In the genomic region with DNA sequence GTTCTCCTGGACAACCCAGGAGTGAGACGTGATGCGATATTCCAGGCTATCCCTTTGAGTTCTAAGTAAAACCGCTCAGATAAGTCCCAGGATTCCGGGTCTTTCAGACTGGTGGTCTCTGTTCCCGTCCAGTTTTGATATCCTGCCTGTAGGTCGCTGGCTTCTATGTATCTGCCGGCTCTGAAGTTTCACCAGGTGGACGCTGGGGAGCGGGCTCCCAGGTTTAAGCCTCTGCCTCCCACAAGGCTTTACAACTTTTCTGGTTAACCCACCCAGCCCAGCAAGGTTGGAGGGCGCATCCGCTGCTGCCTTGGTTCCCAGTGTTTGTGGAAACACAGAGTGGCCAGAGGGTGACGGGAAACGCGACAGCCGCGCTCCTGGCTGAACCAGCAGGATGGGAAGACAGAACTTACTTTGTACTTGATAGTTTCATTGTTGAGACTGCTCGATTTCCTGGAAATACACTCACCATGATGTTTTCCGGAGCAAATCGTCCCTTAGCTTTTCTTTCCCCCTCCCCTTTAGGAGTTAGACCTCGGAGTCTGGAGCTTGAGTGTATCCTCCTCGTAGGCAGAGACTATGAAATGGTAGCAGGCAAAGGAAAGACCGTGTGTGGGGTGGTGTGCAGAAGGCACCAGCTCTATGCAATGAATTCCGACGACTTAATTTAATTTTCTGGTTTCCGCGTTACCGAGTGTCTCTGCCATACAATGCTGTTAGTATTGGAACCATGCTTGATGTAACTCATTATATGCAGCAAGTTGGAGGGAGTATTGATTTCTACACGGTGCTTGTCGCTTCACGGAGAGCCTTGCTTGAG, we compare ENCODE assay signal across 8 mouse cellular contexts. TPM values are rescaled to one million over a fixed set of nuclear protein-coding genes. Genes with fewer than 3 reads are reported as not detected.
A peak's percentile ranks its signal among the peaks of the same experiment; 100 is the strongest.
DNase-seq lines count a peak whose midpoint lies in the region; ATAC-seq and TF ChIP-seq lines count a peak whose summit lies in the region.

No protein-coding gene starts in this region.

- peak overlapping the region; percentile 96 for H3K27ac ChIP-seq in heart, adult 2 months
- no peak overlapping the region for H3K27ac ChIP-seq in liver, embryonic 14.5 days
- peak overlapping the region; percentile 39 for H3K27ac ChIP-seq in neural tube, embryonic 14.5 days (ENCODE audit: low read depth, low read length)

- H3K27me3 ChIP-seq in heart, adult 2 months (ENCODE audit: control insufficient read depth, insufficient read depth, low read length) = no peaks in the 10 kb centered on the region
- peaks cover 26% of the 10 kb centered on the region for H3K27me3 ChIP-seq in liver, embryonic 14.5 days (ENCODE audit: control insufficient read depth, insufficient read depth, low read length)
- H3K27me3 ChIP-seq in neural tube, embryonic 14.5 days (ENCODE audit: control insufficient read depth, insufficient read depth, low read length) = no peaks in the 10 kb centered on the region

- no peaks in the 10 kb centered on the region for H3K9me3 ChIP-seq in liver, embryonic 14.5 days (ENCODE audit: control insufficient read depth, low read length)
- no peaks in the 10 kb centered on the region for H3K9me3 ChIP-seq in neural tube, embryonic 14.5 days (ENCODE audit: control insufficient read depth, low read length)

- intact Hi-C loops in heart, adult 2 months (cut with DNase I) = loop anchor here (2.0 kb wide), 1 partner anchor 37 kb away; no protein-coding TSS in a partner anchor

- H3K4me1 ChIP-seq in heart, adult 2 months (ENCODE audit: control insufficient read depth, insufficient read depth, low read length) = no peaks in the 10 kb centered on the region; the same call in 1 of the 2 replicates
- H3K4me1 ChIP-seq in liver, embryonic 14.5 days (replicated peaks; ENCODE audit: control insufficient read depth in 2 of 2, insufficient read depth in 2 of 2, low read length in 1 of 2) = no peaks in the 10 kb centered on the region
- no peaks in the 10 kb centered on the region for H3K4me1 ChIP-seq in neural tube, embryonic 14.5 days (ENCODE audit: control insufficient read depth, insufficient read depth, low read length)

- peak overlapping the region; percentile 48 for H3K4me2 ChIP-seq in liver, embryonic 14.5 days (ENCODE audit: low read depth)
- H3K4me2 ChIP-seq in neural tube, embryonic 14.5 days (ENCODE audit: low read depth, low read length) = peak overlapping the region; percentile 92

- no peak for TF ChIP-seq POLR2A in heart, adult 2 months (IDR thresholded peaks at IDR 0.05; ENCODE audit: insufficient read depth, low read depth, low read length)

- H3K79me2 ChIP-seq in heart, adult 2 months (replicated peaks; ENCODE audit: control insufficient read depth, insufficient read depth, low read length) = no peaks in the 10 kb centered on the region

- 5% methylated on average over 30 of the region's 30 CpGs for WGBS in heart, adult 2 months
- WGBS in liver, embryonic 14.5 days (ENCODE audit: insufficient replicate concordance) = 9% methylated on average over 30 of the region's 30 CpGs
- 2% methylated on average over 30 of the region's 30 CpGs for WGBS in neural tube, embryonic 14.5 days

- peak; percentile 1 for DNase-seq in gastrocnemius, adult 18-20 months (ENCODE audit: low spot score)
- DNase-seq in gastrocnemius, adult 8-10 months (ENCODE audit: low spot score in 2 of 2) = no peak
- DNase-seq in embryo, embryonic 10 days (ENCODE audit: low spot score) = peak; percentile 71
- peak; percentile 54 to 63 for DNase-seq in heart, adult 2 months
- peak; percentile 35 for DNase-seq in kidney, adult 11 months
- no peak for DNase-seq in liver, embryonic 14.5 days (ENCODE audit: low read depth in 3 of 3, low spot score in 3 of 3)

- no peaks in the 10 kb centered on the region; the same call in 1 of the 2 replicates for H3K36me3 ChIP-seq in heart, adult 2 months (ENCODE audit: control insufficient read depth, insufficient read depth, low read length)
- no peaks in the 10 kb centered on the region for H3K36me3 ChIP-seq in liver, embryonic 14.5 days (replicated peaks; ENCODE audit: control insufficient read depth, insufficient read depth, low read depth)
- no peaks in the 10 kb centered on the region for H3K36me3 ChIP-seq in neural tube, embryonic 14.5 days (ENCODE audit: control insufficient read depth, insufficient read depth, low read length)

- H3K9ac ChIP-seq in heart, adult 2 months (ENCODE audit: low read depth, low read length) = peak overlapping the region; percentile 86
- H3K9ac ChIP-seq in liver, embryonic 14.5 days (replicated peaks) = no peak overlapping the region
- peak overlapping the region; percentile 80 for H3K9ac ChIP-seq in neural tube, embryonic 14.5 days (replicated peaks; ENCODE audit: low read depth, low read length)

- TF ChIP-seq EP300 in heart, adult 2 months (IDR thresholded peaks at IDR 0.05; ENCODE audit: insufficient read depth, low read depth, low read length) = no peak
- TF ChIP-seq EP300 in liver, embryonic 14.5 days (IDR thresholded peaks at IDR 0.05; ENCODE audit: low read depth) = no peak

- TF ChIP-seq CTCF in heart, adult 2 months (IDR thresholded peaks at IDR 0.05) = peak; percentile 28; the same call in 1 of the 2 replicates
- no peak for TF ChIP-seq CTCF in liver, embryonic 14.5 days (IDR thresholded peaks at IDR 0.05; ENCODE audit: low read depth)

- H3K4me3 ChIP-seq in heart, adult 2 months = peak overlapping the region; percentile 75
- peak overlapping the region; percentile 57 to 71 for H3K4me3 ChIP-seq in liver, embryonic 14.5 days (ENCODE audit: insufficient read depth in 1 of 2, low read depth in 2 of 2, low read length in 2 of 2)
- H3K4me3 ChIP-seq in neural tube, embryonic 14.5 days (ENCODE audit: low read depth, low read length) = peak overlapping the region; percentile 72

- no peak for ATAC-seq in liver, embryonic 14.5 days (ENCODE audit: insufficient read depth)
- no peak for ATAC-seq in neural tube, embryonic 14.5 days (ENCODE audit: low read depth)
- ATAC-seq in megakaryocyte progenitor cell, adult 5-6 weeks (replicated peaks; ENCODE audit: poor library complexity) = no peak

RNA-seq across cellular contexts. Expression of gene Ptprk, which starts 1.6 kb away (rescaled TPM):
- 1 to 10 TPM; 3.6 TPM for total RNA-seq in gastrocnemius, adult 18-20 months (2021)
- 1 to 10 TPM; 2.3 to 2.7 (median 2.5) TPM for total RNA-seq in gastrocnemius, adult 8-10 months (2022)
- 10 to 100 TPM; 20.0 to 21.0 TPM for total RNA-seq in heart, adult 2 months (2021)
- polyA plus RNA-seq in heart, adult 2 months (2012; rRNA removed) = 8.6 and 12.2 TPM in 2 replicates
- polyA plus RNA-seq in liver, embryonic 14.5 days (2012; rRNA removed) = 2.9 and 3.0 TPM in 2 replicates
- 3.3 and 3.9 TPM in 2 replicates for polyA plus RNA-seq in liver, embryonic 14.5 days (2014; fragmentation: Nextera tagmentation; extraction: Ambion mirVana)
- 31.0 and 39.3 TPM in 2 replicates for polyA plus RNA-seq in neural tube, embryonic 14.5 days (2014; fragmentation: Nextera tagmentation; extraction: Ambion mirVana)
- total RNA-seq in megakaryocyte progenitor cell, adult 5-6 weeks (2015) = 0.35 and 0.44 TPM in 2 replicates
- 0.33 and 0.95 TPM in 2 replicates for total RNA-seq in megakaryocyte progenitor cell, adult 5-6 weeks (2017)

Comparison
In these comparisons a context has a peak if more than half of its experiments do, and no peak if none do; other contexts are left out.
1. DNase-seq: peak in gastrocnemius, adult 18-20 months (single experiment), embryo, embryonic 10 days (single experiment), heart, adult 2 months (2 of 2) and kidney, adult 11 months (single experiment); none in gastrocnemius, adult 8-10 months (0 of 2) and liver, embryonic 14.5 days (0 of 3).
2. RNA of gene Ptprk, which starts 1.6 kb away (total RNA-seq): 20.0 to 21.0 TPM in heart, adult 2 months; 3.6 TPM in gastrocnemius, adult 18-20 months, 2.3 to 2.7 TPM in gastrocnemius, adult 8-10 months and 0.33 to 0.95 TPM in megakaryocyte progenitor cell, adult 5-6 weeks; every median in the first group is over 4 times any median in the second.
3. Peak in every context shown above with its lines, with median percentiles within 50 percentile points of each other: H3K4me3 ChIP-seq.